Mouse (Mus musculus) midbrain, postnatal 0 days (tissue): ENCODE measurements at regions not wholly inside any gene's neighbourhood (a gene's known extent, or its start where the extent isn't known, plus 50 kb on each side); places are given as distances from the start of the nearest gene placed in this dataset.

Experiments used
- ATAC-seq: fragments of 200-750 bp; cut with Nextera tagmentation; 2 replicates; pipeline ENCODE4 v1.8.0; 2017; ENCODE audit warnings: moderate number of reproducible peaks, mild to moderate bottlenecking, moderate TSS enrichment, moderate library complexity; ENCODE audit not compliant: low FRiP score
- DNase-seq: peaks from one replicate; pipeline ENCODE4 v3.0.0-alpha.2; 2015; ENCODE audit warnings: low spot score
- H3K27ac ChIP-seq: fragments of 300-500 bp; sonication (generic); 2 replicates; pipeline ENCODE4 v1.5.1; 2014; ENCODE audit warnings: low read depth, mild to moderate bottlenecking, low read length, mixed read lengths
- H3K27me3 ChIP-seq: fragments of 300-500 bp; sonication (generic); 2 replicates; pipeline ENCODE4 v1.6.1; 2014; ENCODE audit warnings: low read length, control low read depth, mixed read lengths; ENCODE audit not compliant: insufficient read depth
- H3K36me3 ChIP-seq: fragments of 300-500 bp; sonication (generic); 2 replicates; pipeline ENCODE4 v1.6.1; 2014; ENCODE audit warnings: low read length, control low read depth, mixed read lengths; ENCODE audit not compliant: insufficient read depth
- H3K4me1 ChIP-seq: fragments of 300-500 bp; sonication (generic); 2 replicates; pipeline ENCODE4 v1.6.1; 2014; ENCODE audit warnings: mild to moderate bottlenecking, control low read depth, antibody characterized with exemption, low read length, mixed read lengths; ENCODE audit not compliant: insufficient read depth
- H3K4me2 ChIP-seq: fragments of 300-500 bp; sonication (generic); 2 replicates; pipeline ENCODE4 v1.6.1; 2014; ENCODE audit warnings: low read depth, mild to moderate bottlenecking, low read length, mixed read lengths; ENCODE audit not compliant: poor library complexity, severe bottlenecking
- H3K4me3 ChIP-seq: fragments of 300-500 bp; sonication (generic); 2 replicates; pipeline ENCODE4 v1.5.1; 2014; ENCODE audit warnings: low read depth, mild to moderate bottlenecking, low read length, moderate library complexity
- H3K9ac ChIP-seq: fragments of 300-500 bp; sonication (generic); replicated peaks from 2 replicates; pipeline ENCODE4 v1.6.1; 2014; ENCODE audit warnings: mild to moderate bottlenecking, low read length, moderate library complexity, mixed read lengths; ENCODE audit not compliant: poor library complexity, severe bottlenecking
- H3K9me3 ChIP-seq: fragments of 300-500 bp; sonication (generic); 2 replicates; pipeline ENCODE4 v1.6.1; 2016; ENCODE audit warnings: low read length, control low read depth
- CTCF ChIP-seq: IDR thresholded peaks from 2 replicates; pipeline ENCODE4 v1.5.1; 2016; ENCODE audit warnings: antibody characterized with exemption, mild to moderate bottlenecking
- WGBS: fragments of 180-500 bp; shearing (Covaris S2); extraction: QIAGEN DNeasy Blood & Tissue Kit; methylation state at CpG from one replicate; pipeline ENCODE4 v1.1.7; 2014; 5-methylcytosine and 5-hydroxymethylcytosine counted together

DNA sequence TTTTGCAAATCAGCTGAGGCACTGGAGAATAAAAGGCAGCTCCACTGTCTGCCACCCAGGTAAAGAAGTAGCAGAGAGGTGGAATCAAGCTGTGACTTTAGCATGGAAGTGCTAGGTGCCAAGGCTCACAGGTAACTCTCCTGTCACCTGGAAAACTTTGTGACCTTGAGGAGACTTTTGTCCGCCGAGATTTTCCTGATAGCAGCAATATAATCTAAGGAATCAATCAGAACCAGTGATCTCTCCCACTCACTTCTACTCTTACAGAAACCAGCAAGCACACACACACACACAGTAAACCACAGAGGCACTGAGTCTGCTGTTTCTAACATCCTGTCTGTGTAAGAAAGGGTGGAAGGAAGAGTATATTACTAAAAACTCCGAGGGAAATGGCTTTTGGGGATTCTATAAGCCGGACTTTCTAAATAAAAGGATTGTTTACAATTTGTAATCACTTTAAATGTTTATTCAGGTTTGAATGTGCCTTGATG lies 206.6 kb upstream of the Nmur2 start:
- Histone ChIP-seq H3K27ac (peak overlapping the region; percentile 74), H3K4me1 (peaks cover 3% of the 10 kb centered on the region; the same call in 1 of the 2 replicates), H3K9me3 (no peaks in the 10 kb centered on the region), H3K4me2 (no peak overlapping the region), H3K4me3 (no peak overlapping the region), H3K9ac (no peak overlapping the region), H3K36me3 (no peaks in the 10 kb centered on the region), H3K27me3 (no peaks in the 10 kb centered on the region)
- no peak for ATAC-seq
- WGBS: 16% methylated on average over 4 of the region's 4 CpGs
- TF ChIP-seq CTCF: no peak
- DNase-seq: no peak

DNA sequence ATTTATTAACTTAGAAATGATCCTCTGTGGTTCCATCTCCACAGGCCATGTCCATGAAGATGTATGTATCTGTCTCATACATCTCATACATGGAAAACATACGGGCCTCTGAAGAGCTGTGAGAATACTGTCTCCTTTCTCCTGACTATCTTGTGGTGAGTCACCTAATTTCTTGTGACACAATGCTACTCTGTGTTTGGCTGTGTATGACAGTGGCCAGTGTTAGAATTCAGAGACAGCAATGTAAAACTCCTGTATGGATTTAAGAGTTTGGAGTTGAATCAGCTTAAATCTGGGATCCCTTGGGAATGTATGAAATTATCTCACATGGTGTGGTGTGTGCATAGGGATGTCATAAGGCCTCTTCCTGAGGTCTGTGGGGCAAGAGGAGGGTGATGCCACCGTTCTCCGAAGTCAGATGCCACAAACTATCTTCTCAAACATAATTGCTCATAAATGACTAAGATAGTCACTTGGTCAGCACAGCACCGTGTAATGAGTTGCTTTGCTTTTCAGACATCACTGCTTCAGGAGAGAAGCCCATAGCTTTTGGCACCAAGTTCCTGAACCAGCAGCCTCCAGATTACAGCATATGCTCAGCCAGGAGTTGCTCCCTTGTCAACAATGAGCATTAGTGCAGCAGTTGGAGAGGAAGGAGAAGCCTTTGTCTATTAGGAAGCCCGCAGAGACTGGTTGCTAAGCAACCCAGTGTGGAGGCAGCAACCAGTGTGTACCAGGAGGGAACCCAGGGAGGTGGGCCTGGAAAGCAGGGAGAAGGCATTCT lies 205.9 kb upstream of the Nmur2 start:
- DNase-seq (peak; percentile 94), ATAC-seq (peak; percentile 88)
- WGBS: 20% methylated on average over 5 of the region's 5 CpGs
- no peak overlapping the region for H3K4me2 ChIP-seq
- no peak overlapping the region for H3K4me3 ChIP-seq
- H3K9me3 ChIP-seq: no peaks in the 10 kb centered on the region
- peak overlapping the region; percentile 74 for H3K27ac ChIP-seq
- H3K36me3 ChIP-seq: no peaks in the 10 kb centered on the region
- no peak for TF ChIP-seq CTCF
- no peak overlapping the region for H3K9ac ChIP-seq
- H3K4me1 ChIP-seq: peaks cover 3% of the 10 kb centered on the region; the same call in 1 of the 2 replicates
- no peaks in the 10 kb centered on the region for H3K27me3 ChIP-seq

DNA sequence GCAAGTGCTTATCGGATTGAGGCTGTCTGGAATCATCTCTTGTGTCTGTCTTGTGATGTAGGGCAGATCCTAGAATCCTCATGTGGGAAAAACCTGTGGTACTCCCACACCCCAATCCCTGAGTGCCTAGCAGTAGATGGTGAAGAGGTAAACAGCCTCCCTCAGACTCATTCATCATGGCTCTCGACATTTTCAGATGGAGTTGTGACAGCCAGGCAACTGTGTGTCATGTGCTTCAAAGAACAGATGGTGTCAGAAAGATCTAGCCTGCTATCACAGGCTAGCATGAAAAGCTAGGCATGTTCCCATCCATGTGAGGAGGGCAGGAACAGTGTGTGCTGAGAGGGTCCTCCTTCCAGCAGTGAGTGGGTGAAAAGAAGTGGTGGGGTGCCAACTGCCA lies 204.1 kb upstream of the Nmur2 start:
- DNase-seq: no peak
- no peak for ATAC-seq
- no peak for TF ChIP-seq CTCF

DNA sequence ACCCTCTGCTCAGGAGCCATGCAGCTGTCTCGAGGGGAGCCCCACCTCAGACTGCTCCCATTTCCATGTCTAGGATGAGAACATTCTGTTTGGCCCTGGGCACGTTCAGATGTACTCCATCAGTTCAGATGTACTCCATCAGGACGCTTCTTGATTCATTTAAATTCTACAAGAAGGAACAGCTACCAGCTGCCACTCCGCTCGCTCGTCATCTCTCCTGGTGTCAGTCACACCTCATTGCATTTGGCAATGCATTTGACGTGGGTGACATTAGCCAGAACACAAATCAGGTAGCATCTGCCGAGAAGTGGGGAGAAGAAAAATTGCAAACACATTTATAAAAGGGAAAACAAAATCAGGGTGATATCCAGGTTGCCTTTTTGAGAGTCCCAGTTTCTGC lies 202.6 kb upstream of the Nmur2 start:
- DNase-seq (peak; percentile 34), ATAC-seq (no peak)
- Histone ChIP-seq H3K27ac (no peak overlapping the region), H3K4me3 (no peak overlapping the region), H3K27me3 (no peaks in the 10 kb centered on the region), H3K9ac (no peak overlapping the region), H3K9me3 (no peaks in the 10 kb centered on the region), H3K36me3 (no peaks in the 10 kb centered on the region), H3K4me2 (no peak overlapping the region), H3K4me1 (peaks cover 3% of the 10 kb centered on the region; the same call in 1 of the 2 replicates)
- TF ChIP-seq CTCF: no peak
- 72% methylated on average over 8 of the region's 8 CpGs for WGBS

More for the DNA sequence above, 204.1 kb upstream of the Nmur2 start:
- Histone ChIP-seq H3K4me1 (peaks cover 3% of the 10 kb centered on the region; the same call in 1 of the 2 replicates), H3K27me3 (no peaks in the 10 kb centered on the region), H3K9ac (no peak overlapping the region), H3K27ac (no peak overlapping the region), H3K9me3 (no peaks in the 10 kb centered on the region), H3K36me3 (no peaks in the 10 kb centered on the region), H3K4me2 (no peak overlapping the region), H3K4me3 (no peak overlapping the region)
- 91% methylated on average over 2 of the region's 2 CpGs for WGBS

DNA sequence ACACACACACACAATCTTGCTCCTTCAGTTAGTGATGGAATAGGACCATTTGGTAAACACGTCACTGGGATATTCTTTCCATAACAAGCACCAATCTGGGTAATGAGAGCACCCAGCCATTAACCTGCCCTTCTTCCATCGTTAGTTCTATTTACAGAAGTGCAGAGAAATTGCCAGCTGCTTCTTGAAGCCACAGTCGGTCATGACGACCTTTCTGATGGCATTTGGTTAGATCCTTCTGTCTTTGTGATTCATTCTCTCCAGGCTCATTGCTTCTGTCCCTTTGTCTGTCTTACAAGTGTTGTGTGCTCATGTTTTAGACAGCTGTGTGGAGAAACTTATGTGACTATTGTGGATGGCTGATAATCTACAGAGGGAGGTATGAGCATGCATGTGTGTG lies 197.9 kb upstream of the Nmur2 start:
- Histone ChIP-seq H3K4me2 (no peak overlapping the region), H3K4me3 (no peak overlapping the region), H3K9ac (no peak overlapping the region), H3K27me3 (no peaks in the 10 kb centered on the region), H3K9me3 (no peaks in the 10 kb centered on the region), H3K27ac (no peak overlapping the region), H3K4me1 (no peaks in the 10 kb centered on the region), H3K36me3 (no peaks in the 10 kb centered on the region)
- TF ChIP-seq CTCF: no peak
- no peak for DNase-seq
- no peak for ATAC-seq
- 60% methylated on average over 4 of the region's 4 CpGs for WGBS

DNA sequence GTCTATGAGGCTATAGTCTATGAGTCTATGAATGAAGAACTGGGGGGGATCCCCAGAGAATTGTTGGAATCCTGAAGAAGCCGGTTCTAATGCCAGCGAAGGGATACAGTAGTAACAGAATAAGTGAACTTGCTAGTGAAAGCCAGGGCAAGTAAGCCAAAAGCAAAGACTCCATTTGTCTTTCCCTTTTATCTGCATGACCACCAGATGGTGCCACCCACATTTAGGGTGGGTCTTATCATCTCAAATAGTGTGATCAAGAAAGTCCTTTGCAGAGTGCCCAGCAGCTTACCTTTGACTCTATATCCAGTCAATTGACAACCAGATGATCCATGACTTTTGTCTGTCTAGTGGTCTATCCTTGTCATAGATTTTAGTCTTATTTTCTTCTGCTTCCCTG lies 184.2 kb upstream of the Nmur2 start:
- H3K9ac ChIP-seq: no peak overlapping the region
- 93% methylated on average over 2 of the region's 2 CpGs for WGBS

More for the DNA sequence above, 184.2 kb upstream of the Nmur2 start:
- ATAC-seq (no peak), DNase-seq (no peak)
- Histone ChIP-seq H3K27me3 (no peaks in the 10 kb centered on the region), H3K4me3 (no peak overlapping the region), H3K36me3 (no peaks in the 10 kb centered on the region), H3K4me2 (no peak overlapping the region), H3K27ac (no peak overlapping the region), H3K9me3 (no peaks in the 10 kb centered on the region), H3K4me1 (no peaks in the 10 kb centered on the region)
- peak; percentile 32 for TF ChIP-seq CTCF
